Mouse (Mus musculus) hindbrain, embryonic 12.5 days (tissue): ENCODE results near the gene Rbfox1. TPM values are rescaled to one million over a fixed set of nuclear protein-coding genes. Genes with fewer than 3 reads are reported as not detected.

Experiments
- ATAC-seq: fragments of 200-750 bp; cut with Nextera tagmentation; 2 replicates; pipeline ENCODE4 v1.8.0; 2017; ENCODE audit warnings: moderate TSS enrichment; ENCODE audit not compliant: low FRiP score
- H3K27ac ChIP-seq: fragments of 300-500 bp; sonication (generic); 2 replicates; pipeline ENCODE4 v1.5.1; 2016; ENCODE audit warnings: mild to moderate bottlenecking
- H3K27me3 ChIP-seq: fragments of 300-500 bp; sonication (generic); 2 replicates; pipeline ENCODE4 v1.6.1; 2016; ENCODE audit warnings: mild to moderate bottlenecking
- H3K36me3 ChIP-seq: fragments of 300-500 bp; sonication (generic); 2 replicates; pipeline ENCODE4 v1.6.1; 2016; ENCODE audit warnings: mild to moderate bottlenecking
- H3K4me1 ChIP-seq: fragments of 300-500 bp; sonication (generic); 2 replicates; pipeline ENCODE4 v1.6.1; 2016
- H3K4me2 ChIP-seq: fragments of 300-500 bp; sonication (generic); replicated peaks from 2 replicates; pipeline ENCODE4 v1.6.1; 2016; ENCODE audit warnings: mild to moderate bottlenecking
- H3K4me3 ChIP-seq: fragments of 300-500 bp; sonication (generic); 2 replicates; pipeline ENCODE4 v1.5.1; 2016; ENCODE audit warnings: mild to moderate bottlenecking
- H3K9ac ChIP-seq: fragments of 300-500 bp; sonication (generic); 2 replicates; pipeline ENCODE4 v1.6.1; 2016; ENCODE audit warnings: mild to moderate bottlenecking, moderate library complexity
- H3K9me3 ChIP-seq: fragments of 300-500 bp; sonication (generic); replicated peaks from 2 replicates; pipeline ENCODE4 v1.6.1; 2016; ENCODE audit warnings: mild to moderate bottlenecking
- WGBS: fragments of 180-500 bp; shearing (Covaris S2); methylation state at CpG from one replicate; pipeline ENCODE4 v1.1.7; 2016; 5-methylcytosine and 5-hydroxymethylcytosine counted together
- polyA plus RNA-seq: library from polyadenylated mRNA; unstranded; fragments of >200 nt; fragmentation: Nextera tagmentation; extraction: Ambion mirVana; gene quantifications from 2 replicates; pipeline ENCODE4 v1.2.1, GENCODE M21; 2016

The Rbfox1 gene
- polyA plus RNA-seq, 1 experiment from 2014 or later, result 50.1 TPM

GRCm38 (mm10) chr16:7059596-7059995, 1174.4 kb downstream of the Rbfox1 start:
- Histone ChIP-seq H3K36me3 (no peaks in the 10 kb centered on the region), H3K4me3 (no peak overlapping the region), H3K9me3 (no peaks in the 10 kb centered on the region), H3K4me2 (no peak overlapping the region), H3K9ac (no peak overlapping the region), H3K27me3 (no peaks in the 10 kb centered on the region), H3K27ac (no peak overlapping the region), H3K4me1 (peaks cover 4% of the 10 kb centered on the region; the same call in 1 of the 2 replicates)
- no peak for ATAC-seq
- WGBS, result 77% methylated on average over 4 of the region's 4 CpGs

GRCm38 (mm10) chr16:7060864-7061263, 1175.7 kb downstream of the Rbfox1 start:
- Histone ChIP-seq H3K36me3 (no peaks in the 10 kb centered on the region), H3K9me3 (no peaks in the 10 kb centered on the region), H3K4me3 (no peak overlapping the region), H3K27me3 (no peaks in the 10 kb centered on the region), H3K4me1 (peaks cover 4% of the 10 kb centered on the region; the same call in 1 of the 2 replicates), H3K4me2 (no peak overlapping the region), H3K9ac (no peak overlapping the region), H3K27ac (no peak overlapping the region)
- no peak for ATAC-seq
- 29% methylated on average over 3 of the region's 3 CpGs for WGBS

GRCm38 (mm10) chr16:7062512-7062911, 1177.4 kb downstream of the Rbfox1 start:
- Histone ChIP-seq H3K27me3 (no peaks in the 10 kb centered on the region), H3K27ac (no peak overlapping the region), H3K9me3 (no peaks in the 10 kb centered on the region), H3K4me1 (peaks cover 4% of the 10 kb centered on the region; the same call in 1 of the 2 replicates), H3K4me3 (no peak overlapping the region), H3K4me2 (no peak overlapping the region), H3K36me3 (no peaks in the 10 kb centered on the region), H3K9ac (no peak overlapping the region)
- ATAC-seq, result no peak
- whole genome bisulfite sequencing, result 82% methylated on average over 6 of the region's 6 CpGs

GRCm38 (mm10) chr16:7067109-7067508, 1182.0 kb downstream of the Rbfox1 start:
- no peaks in the 10 kb centered on the region for H3K36me3 ChIP-seq
- H3K27ac ChIP-seq, result no peak overlapping the region
- H3K9me3 ChIP-seq, result no peaks in the 10 kb centered on the region
- H3K4me3 ChIP-seq, result no peak overlapping the region
- WGBS, result 89% methylated on average over 8 of the region's 8 CpGs
- no peak overlapping the region for H3K9ac ChIP-seq
- no peak for ATAC-seq
- no peaks in the 10 kb centered on the region for H3K27me3 ChIP-seq
- no peak overlapping the region for H3K4me2 ChIP-seq
- H3K4me1 ChIP-seq, result no peaks in the 10 kb centered on the region

GRCm38 (mm10) chr16:7069599-7069998, 1184.4 kb downstream of the Rbfox1 start:
- Histone ChIP-seq H3K27me3 (no peaks in the 10 kb centered on the region), H3K4me2 (no peak overlapping the region), H3K27ac (no peak overlapping the region), H3K36me3 (no peaks in the 10 kb centered on the region), H3K4me1 (no peaks in the 10 kb centered on the region), H3K4me3 (no peak overlapping the region), H3K9ac (no peak overlapping the region), H3K9me3 (no peaks in the 10 kb centered on the region)
- WGBS, result 69% methylated on average over 8 of the region's 8 CpGs
- ATAC-seq, result no peak

- no peak overlapping the region for H3K4me3 ChIP-seq
- H3K4me2 ChIP-seq, result no peak overlapping the region
- H3K27me3 ChIP-seq, result no peaks in the 10 kb centered on the region
- ATAC-seq, result no peak
- no peak overlapping the region for H3K27ac ChIP-seq
- no peaks in the 10 kb centered on the region for H3K36me3 ChIP-seq
- WGBS, result 82% methylated on average over 4 of the region's 4 CpGs
- H3K4me1 ChIP-seq, result no peaks in the 10 kb centered on the region
- no peaks in the 10 kb centered on the region for H3K9me3 ChIP-seq
- H3K9ac ChIP-seq, result no peak overlapping the region
Measured at GRCm38 (mm10) chr16:7074786-7075185, 1189.6 kb downstream of the Rbfox1 start.

- H3K27me3 ChIP-seq, result no peaks in the 10 kb centered on the region
- no peaks in the 10 kb centered on the region for H3K36me3 ChIP-seq
- no peaks in the 10 kb centered on the region for H3K9me3 ChIP-seq
- H3K27ac ChIP-seq, result no peak overlapping the region
- no peak overlapping the region for H3K4me2 ChIP-seq
- WGBS, result 88% methylated on average over 6 of the region's 6 CpGs
- ATAC-seq, result no peak
- no peaks in the 10 kb centered on the region for H3K4me1 ChIP-seq
- no peak overlapping the region for H3K4me3 ChIP-seq
- H3K9ac ChIP-seq, result no peak overlapping the region
Measured at GRCm38 (mm10) chr16:7075749-7076148, 1190.6 kb downstream of the Rbfox1 start.

- no peaks in the 10 kb centered on the region for H3K9me3 ChIP-seq
- H3K9ac ChIP-seq, result no peak overlapping the region
- no peaks in the 10 kb centered on the region for H3K36me3 ChIP-seq
- 0 out of 2 replicates have a peak, but pooled peaks cover under 1% of the 10 kb centered on the region for H3K4me1 ChIP-seq
- H3K27ac ChIP-seq, result no peak overlapping the region
- no peak for ATAC-seq
- H3K4me3 ChIP-seq, result no peak overlapping the region
- no peak overlapping the region for H3K4me2 ChIP-seq
- H3K27me3 ChIP-seq, result no peaks in the 10 kb centered on the region
- 84% methylated on average over 1 of the region's 1 CpGs for WGBS
Measured at GRCm38 (mm10) chr16:7076305-7076704, 1191.2 kb downstream of the Rbfox1 start.

GRCm38 (mm10) chr16:7076707-7077106, 1191.6 kb downstream of the Rbfox1 start:
- H3K4me3 ChIP-seq, result no peak overlapping the region
- no peak for ATAC-seq
- H3K36me3 ChIP-seq, result no peaks in the 10 kb centered on the region
- no peak overlapping the region for H3K9ac ChIP-seq
- H3K9me3 ChIP-seq, result no peaks in the 10 kb centered on the region
- no peak overlapping the region for H3K4me2 ChIP-seq
- H3K27ac ChIP-seq, result no peak overlapping the region
- H3K4me1 ChIP-seq, result 0 out of 2 replicates have a peak, but pooled peaks cover 4% of the 10 kb centered on the region
- 83% methylated on average over 3 of the region's 3 CpGs for WGBS
- H3K27me3 ChIP-seq, result no peaks in the 10 kb centered on the region

GRCm38 (mm10) chr16:7081074-7081568, 1196.0 kb downstream of the Rbfox1 start:
- H3K4me1 ChIP-seq, result 0 out of 2 replicates have a peak, but pooled peaks cover 5% of the 10 kb centered on the region
- WGBS, result 76% methylated on average over 3 of the region's 3 CpGs
- no peak overlapping the region for H3K4me2 ChIP-seq
- no peak; the same call in 1 of the 2 replicates for ATAC-seq
- H3K4me3 ChIP-seq, result no peak overlapping the region
- H3K36me3 ChIP-seq, result no peaks in the 10 kb centered on the region
- H3K27ac ChIP-seq, result no peak overlapping the region
- H3K9me3 ChIP-seq, result no peaks in the 10 kb centered on the region
- no peak overlapping the region for H3K9ac ChIP-seq
- no peaks in the 10 kb centered on the region for H3K27me3 ChIP-seq

GRCm38 (mm10) chr16:7081684-7082255, 1196.6 kb downstream of the Rbfox1 start:
- H3K4me1 ChIP-seq, result 0 out of 2 replicates have a peak, but pooled peaks cover 5% of the 10 kb centered on the region
- no peak overlapping the region for H3K27ac ChIP-seq
- no peaks in the 10 kb centered on the region for H3K36me3 ChIP-seq
- no peak overlapping the region for H3K4me2 ChIP-seq
- ATAC-seq, result no peak
- WGBS, result 82% methylated on average over 5 of the region's 5 CpGs
- no peaks in the 10 kb centered on the region for H3K27me3 ChIP-seq
- no peak overlapping the region for H3K9ac ChIP-seq
- no peak overlapping the region for H3K4me3 ChIP-seq
- no peaks in the 10 kb centered on the region for H3K9me3 ChIP-seq

GRCm38 (mm10) chr16:7083937-7084336, 1198.8 kb downstream of the Rbfox1 start:
- no peak for ATAC-seq
- WGBS, result 94% methylated on average over 2 of the region's 2 CpGs
- no peak overlapping the region for H3K27ac ChIP-seq
- no peaks in the 10 kb centered on the region for H3K9me3 ChIP-seq
- H3K9ac ChIP-seq, result no peak overlapping the region
- H3K4me3 ChIP-seq, result no peak overlapping the region
- no peaks in the 10 kb centered on the region for H3K36me3 ChIP-seq
- H3K4me1 ChIP-seq, result 0 out of 2 replicates have a peak, but pooled peaks cover 5% of the 10 kb centered on the region
- no peak overlapping the region for H3K4me2 ChIP-seq
- no peaks in the 10 kb centered on the region for H3K27me3 ChIP-seq
